Mouse (Mus musculus) Muller cell, postnatal 12 days (primary cell): Measurements from ENCODE around the gene Crabp2.

Source experiments
- DNase-seq: peaks from one replicate; pipeline ENCODE4 v3.0.0-alpha.2; 2015; ENCODE audit errors: inconsistent ontology term

Gene Crabp2

DNA sequence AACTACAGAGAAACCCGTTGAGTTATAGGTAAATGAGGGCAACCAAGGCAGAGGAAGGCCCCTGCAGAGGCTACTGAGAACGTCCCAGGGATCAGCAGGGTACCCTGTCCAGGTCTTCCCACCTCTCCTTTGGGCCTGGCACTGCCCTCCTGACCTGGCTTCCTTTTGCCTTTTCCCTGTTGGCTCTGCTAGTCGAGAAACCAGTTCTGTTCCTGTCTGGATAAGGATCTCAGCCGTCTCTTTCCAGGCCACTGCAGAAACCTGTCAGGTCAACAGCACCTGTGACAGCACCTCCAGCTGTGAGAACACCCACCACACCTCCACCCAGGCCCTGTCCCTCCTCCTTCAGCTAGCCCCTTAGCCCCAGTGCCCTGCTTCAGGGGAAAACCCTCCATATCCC, 10.0 kb downstream of the Crabp2 start:
- no peak for DNase-seq

DNA sequence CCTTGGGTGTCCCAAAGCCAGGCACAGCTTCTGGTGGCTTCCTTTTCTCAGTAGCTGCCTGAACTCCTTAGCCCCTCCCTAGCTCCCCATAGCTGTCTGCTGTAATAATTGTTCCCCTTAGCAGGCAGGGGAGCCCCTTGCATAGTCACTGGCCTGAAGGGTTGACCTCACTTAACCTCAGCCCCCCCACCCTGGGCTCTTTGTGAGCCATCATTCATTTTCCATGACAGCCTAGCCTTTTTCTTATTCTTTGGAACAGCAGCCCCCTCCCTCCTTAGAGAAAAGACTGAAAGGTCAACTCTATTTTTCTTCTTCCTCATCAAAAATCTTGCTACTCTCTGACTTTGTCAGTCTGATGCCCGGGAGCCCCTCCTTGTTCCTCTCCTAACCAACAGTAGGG, 10.5 kb downstream of the Crabp2 start:
- no peak for DNase-seq

DNA sequence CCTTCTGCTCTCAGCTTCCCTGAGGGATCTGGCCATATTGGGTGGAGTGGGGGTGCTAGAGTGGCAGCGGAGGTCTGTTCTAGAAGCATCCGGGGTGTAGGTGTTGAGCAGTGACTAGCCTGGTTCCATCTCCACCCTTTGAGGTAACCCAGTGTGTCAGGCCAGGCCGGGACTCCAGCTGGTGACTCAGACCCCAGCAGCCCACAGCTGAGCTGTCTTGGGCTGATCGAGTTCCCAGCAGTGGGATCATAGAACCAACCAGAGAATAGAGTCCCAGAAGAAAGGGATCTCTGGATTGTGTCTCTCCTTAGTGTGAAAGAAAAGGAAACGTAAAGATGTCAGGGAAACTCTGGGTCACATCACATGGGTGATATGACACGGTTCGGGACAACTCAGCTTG, 10.9 kb downstream of the Crabp2 start:
- DNase-seq: no peak

DNA sequence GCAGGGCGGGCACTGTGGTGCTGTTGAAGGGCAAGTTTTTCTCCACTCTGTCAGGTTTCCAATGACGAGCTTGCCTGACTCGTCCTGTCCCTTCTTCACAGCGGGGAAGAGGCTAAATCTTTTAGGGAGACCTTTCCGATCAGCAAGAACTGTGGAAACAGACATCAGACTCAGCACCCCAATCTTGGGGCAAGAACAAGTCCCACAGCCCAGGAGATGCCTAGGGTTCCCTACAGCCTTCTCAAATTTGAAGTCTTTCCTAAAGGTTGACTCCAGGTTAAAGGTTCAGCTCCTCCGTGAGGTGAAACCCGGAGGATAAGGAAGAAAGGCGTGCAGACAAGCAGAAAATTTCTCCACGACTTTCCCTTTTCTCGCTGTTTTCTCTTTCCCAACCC, 11.7 kb downstream of the Crabp2 start:
- DNase-seq: no peak

DNA sequence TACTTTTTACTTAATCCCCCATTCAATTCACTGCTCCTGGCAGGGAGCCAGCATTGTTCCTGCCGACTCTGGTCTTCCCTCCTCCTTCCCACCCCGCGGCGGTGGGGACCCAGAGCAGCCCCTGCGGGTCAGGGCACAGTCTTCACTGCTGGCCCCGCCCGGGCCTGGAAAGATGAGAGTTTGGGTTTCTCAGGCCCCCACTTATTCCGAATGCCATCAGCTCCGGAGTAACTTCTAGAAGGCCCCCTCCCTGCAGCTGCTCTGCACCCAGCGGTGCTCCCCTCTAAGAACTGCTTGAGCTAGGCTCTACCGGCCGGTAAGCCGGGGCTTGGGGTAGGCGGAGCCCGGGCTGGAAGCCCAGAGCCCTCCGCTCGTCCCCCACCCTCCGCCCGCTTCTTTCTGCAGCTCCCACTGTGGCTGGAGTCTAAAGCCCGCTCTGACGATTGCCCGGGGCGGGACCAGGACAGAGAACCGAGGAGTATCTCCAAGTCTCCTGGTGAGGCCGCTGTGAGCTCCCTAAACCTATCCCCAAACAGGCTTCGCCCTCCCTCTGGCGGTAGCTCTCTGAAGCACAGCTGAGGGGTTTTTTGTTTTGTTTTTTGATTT, 12.2 kb downstream of the Crabp2 start:
- peak; percentile 98 for DNase-seq

DNA sequence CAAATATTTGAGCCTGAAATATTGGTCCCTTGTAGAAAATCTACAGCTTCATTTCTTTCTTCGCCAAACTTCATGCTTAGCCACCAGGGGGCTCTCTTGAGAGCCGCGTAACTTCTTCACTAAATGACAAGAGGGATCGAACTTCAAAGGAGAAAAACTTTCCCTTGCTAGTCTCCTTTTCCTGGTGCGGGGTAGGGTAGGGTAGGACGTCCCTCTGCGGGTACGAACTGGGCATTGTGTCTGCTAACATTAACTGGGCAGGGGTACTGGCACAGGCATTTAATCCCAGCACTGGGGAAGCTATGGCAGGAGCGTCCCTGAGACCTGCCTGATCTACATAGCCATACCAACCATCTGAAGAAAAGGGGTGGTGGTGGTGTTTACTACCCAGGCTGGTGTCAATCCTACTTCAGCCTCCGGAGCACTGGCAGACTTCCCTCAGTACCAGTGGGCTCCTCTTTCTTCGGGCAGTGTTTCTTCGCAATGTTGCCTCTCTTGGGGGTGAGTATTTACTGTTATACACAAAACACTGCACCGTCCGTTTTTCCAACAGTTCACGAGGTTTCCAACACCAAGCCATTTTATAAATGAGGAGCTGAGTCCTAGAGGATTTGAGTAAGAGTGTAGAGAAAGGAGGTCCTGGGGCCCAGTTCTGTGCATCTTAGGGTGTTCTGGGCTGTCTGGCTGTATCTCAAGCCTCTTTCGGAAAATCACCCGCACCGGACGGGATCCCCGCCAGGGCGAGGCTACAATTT, 21.9 kb downstream of the Crabp2 start:
- peak; percentile 69 for DNase-seq

DNA sequence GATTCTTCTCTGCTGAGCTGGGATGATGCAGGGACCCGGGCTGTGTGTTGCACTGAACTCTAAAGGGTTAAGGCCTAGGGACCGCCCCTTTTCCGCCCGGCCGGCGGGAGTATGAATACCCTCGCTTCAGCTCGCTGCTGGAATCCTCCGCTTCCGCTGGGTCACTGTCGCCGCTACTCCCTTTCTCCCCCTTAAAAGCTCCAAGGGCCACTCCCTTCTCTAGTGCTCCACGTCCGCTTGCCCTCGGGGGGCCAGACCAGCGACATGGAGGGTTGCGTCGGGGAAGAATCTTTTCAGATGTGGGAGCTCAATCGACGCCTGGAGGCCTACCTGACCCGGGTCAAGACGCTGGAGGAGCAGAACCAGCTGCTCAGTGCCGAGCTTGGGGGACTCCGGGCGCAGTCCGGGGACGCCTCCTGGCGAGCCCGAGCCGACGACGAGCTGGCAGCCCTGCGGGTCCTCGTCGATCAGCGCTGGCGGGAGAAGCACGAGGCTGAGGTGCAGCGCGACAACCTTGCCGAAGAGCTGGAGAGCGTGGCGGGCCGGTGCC, 22.5 kb downstream of the Crabp2 start, which contains the start of gene Nes:
Gene Nes, plus strand, starts transcription at position 140 of the 550 bp plus-strand sequence.
- DNase-seq: peak; percentile 93

DNA sequence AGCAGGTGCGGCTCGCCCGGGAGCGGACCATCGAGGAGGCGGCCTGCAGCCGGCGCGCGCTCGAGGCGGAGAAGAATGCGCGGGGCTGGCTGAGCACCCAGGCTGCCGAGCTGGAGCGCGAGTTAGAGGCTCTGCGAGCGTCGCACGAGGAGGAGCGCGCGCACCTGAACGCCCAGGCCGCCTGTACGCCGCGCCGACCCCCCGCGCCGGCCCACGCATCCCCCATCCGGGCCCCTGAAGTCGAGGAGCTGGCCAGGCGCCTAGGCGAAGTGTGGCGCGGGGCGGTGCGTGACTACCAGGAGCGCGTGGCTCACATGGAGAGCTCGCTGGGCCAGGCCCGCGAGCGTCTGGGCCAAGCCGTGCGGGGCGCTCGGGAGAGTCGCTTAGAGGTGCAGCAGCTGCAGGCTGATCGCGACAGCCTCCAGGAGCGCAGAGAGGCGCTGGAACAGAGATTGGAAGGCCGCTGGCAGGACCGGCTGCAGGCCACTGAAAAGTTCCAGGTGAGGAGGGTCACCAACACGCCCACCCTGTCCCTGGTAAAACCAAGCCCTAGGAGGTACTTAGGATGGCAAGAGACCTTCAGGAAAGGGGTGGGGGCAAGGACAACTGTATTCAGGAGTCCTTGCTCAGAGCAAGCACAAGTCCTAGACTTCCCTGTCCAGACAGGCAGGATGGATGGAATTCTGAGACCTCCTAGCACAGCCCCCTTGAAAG, 23.2 kb downstream of the Crabp2 start:
- peak; percentile 65 for DNase-seq

DNA sequence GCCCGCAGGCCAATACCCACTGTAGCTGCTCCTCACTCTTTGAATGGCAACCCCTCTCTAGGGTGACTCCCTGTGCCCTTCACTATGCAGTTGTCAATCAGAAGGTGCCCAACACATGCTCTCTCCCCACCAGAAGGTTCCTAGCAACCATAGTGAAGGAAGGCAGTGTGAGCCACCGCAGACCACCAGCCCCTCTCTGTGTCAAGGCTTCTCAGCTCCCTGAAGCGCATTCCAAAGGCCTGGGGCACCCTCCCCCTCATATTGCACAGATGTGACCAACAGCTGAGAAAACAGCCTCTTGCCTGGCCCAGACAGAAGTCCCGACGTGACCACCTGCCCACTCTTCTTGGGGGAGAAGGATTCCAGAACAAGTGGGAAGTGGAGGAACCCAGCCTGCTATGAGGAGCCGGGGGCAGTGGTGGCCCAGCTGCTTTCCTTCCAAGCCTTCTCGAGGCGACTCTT, 23.8 kb downstream of the Crabp2 start:
- DNase-seq: no peak

DNA sequence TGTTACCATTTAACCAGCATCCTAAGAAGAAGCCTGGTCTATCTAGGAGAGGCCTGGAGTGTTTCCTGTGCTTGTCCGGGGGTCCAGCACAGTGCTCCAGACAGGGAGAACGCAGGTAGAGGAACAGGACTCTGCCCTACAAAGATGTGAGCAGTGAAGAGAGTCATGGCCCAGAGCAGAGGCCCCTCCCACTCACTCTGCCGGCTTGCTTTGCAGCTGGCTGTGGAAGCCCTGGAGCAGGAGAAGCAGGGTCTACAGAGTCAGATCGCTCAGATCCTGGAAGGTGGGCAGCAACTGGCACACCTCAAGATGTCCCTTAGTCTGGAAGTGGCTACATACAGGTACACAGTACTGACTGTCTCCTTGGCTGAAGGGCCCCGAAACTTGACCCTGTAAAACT, 24.3 kb downstream of the Crabp2 start:
- no peak for DNase-seq

DNA sequence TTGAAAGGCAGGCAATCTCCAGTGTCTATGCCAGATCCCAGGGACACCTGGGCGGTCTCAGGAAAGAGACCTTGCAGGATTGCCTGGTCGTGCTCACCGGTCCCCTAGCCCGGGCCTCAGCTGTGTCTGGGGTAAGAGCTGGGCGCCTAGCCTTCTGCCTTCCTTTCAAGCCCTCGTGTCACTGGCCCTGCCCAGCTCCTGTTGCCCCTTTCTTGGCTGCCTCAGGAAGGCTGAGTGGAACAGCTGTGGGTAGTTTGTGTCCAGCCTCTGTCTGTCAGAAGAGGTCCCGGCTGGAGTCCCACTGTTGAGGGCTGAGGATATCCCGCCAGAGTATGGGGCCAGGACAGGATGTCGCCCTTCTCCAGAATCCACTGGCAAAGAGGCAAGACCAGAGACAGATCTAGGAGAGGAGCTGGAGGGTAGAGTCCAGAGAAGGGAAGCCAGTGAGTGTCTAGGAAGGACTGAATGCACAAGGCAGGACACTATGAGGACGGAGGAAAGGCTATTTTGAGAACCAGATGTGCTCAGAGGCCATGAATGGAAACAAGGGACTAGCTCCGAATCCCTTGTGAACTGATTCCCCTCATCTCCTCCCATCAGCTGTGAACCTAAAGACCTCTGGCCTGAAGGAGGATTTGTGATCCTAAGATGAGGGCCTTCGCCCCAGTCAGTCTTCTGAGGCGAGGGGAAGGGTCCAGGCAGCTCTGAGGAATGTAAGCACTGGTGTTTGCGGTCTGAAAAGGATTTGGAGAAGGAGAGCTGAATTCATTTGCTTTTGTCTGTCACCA, 25.3 kb downstream of the Crabp2 start:
- no peak for DNase-seq

DNA sequence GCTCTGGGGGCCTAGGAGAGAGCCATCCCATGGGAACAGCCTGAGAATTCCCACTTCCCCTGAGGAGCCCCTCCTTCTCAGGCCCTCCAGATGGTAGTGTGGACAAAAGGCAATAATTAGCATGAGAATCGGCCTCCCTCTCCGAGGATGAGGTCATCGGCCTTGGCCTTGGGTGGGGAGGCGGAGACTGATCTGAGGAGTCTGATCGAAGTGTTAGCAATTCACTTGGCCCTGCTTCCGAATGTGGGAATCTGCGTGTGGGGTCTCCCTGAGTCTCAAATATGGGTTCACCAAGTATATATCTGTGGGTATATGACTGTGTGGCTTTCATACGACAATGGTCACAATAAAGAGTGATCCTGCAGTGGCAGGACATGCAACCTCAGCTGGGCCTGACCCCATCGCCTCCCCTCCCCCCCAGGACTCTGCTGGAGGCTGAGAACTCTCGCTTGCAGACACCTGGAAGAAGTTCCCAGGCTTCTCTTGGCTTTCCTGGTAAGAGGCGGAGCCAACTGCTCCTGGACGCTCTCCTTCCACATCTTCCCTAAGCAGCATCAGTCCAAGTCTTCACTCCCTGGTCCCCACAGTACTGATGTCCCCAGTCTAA, 26.0 kb downstream of the Crabp2 start:
- DNase-seq: peak; percentile 79

DNA sequence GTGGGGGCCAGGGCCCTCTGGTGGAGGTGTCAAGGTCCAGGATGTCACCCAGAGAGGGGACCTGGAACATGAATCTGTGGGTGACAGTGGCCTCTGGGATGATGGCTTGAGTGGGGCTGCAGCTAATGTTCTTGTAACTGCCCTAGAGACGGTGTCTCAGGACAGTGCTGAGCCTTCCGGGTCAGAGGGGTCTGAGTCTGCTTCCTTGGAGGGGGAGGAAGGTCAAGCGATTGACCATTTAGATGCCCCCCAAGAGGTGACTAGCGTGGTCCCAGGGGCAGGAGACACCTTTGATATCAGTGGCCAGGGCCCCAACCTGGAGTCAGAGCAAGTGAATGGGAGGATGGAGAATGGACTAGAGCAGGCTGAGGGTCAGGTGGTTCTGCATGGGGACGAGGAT, 31.0 kb downstream of the Crabp2 start:
- DNase-seq: no peak

DNA sequence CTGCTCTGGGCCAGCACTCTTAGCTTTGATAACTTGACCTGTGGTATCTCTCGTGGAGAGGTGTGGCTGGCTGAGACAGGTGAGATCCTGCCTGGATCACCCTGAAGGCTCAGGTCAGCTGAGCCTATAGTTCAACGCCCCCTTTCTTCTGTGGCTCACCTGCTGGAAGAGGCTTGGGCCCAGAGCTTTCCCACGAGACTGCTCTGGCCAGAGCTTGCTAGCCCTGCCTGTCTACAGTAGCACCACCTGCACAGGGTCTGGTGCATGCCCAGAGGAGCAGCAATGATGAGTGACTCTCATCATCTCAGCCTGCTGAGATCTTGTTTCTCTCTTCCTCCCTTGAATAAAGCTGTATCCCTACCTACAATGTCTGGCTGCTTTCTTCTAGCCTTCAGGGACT, 31.6 kb downstream of the Crabp2 start:
- no peak for DNase-seq

DNA sequence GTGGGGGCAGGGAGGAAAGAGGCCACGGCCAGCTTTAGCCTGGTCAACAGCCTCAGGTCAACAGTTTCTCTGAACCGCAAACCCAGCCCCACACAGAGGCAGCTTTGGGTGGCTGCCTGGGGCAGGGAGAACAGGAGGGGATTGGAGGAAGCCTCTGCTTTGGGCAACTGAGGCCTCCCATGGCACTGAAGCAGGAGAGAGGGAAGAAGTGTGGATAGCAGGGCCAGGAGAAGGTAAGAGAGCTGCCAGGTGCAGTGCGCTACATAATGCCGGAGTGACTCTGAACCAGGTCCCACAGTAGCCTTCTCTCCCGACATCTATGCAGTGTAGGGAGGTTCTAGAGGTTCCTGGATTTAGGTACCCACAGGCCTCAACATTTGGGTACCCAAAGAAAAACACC, 32.3 kb downstream of the Crabp2 start:
- DNase-seq: no peak

DNA sequence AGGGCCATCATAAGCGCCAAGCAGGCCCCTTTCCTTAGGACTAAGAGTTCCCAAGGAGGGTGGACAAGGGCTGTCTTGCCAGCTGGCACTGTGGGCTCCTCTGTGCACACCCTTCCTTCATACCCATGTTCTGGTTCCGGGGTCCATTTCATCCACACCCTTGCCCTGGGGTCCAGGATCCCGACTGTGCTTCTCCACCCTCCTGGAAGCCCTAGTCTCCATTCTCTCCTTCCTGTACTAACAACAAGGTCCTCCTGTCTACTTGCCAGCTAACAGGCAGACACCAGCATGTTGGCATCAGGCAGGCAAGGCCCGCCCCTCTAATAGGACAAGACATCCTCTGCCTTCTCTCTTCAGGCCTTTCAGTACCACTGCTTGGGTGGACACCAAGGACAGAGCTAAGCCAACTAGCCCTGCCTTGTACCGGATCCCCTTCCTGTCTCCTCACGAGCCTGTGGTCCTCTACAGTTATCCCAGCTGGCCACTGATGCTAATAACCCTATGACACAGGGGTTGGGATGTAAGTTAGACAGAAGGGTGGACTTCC, 32.8 kb downstream of the Crabp2 start:
- no peak for DNase-seq

DNA sequence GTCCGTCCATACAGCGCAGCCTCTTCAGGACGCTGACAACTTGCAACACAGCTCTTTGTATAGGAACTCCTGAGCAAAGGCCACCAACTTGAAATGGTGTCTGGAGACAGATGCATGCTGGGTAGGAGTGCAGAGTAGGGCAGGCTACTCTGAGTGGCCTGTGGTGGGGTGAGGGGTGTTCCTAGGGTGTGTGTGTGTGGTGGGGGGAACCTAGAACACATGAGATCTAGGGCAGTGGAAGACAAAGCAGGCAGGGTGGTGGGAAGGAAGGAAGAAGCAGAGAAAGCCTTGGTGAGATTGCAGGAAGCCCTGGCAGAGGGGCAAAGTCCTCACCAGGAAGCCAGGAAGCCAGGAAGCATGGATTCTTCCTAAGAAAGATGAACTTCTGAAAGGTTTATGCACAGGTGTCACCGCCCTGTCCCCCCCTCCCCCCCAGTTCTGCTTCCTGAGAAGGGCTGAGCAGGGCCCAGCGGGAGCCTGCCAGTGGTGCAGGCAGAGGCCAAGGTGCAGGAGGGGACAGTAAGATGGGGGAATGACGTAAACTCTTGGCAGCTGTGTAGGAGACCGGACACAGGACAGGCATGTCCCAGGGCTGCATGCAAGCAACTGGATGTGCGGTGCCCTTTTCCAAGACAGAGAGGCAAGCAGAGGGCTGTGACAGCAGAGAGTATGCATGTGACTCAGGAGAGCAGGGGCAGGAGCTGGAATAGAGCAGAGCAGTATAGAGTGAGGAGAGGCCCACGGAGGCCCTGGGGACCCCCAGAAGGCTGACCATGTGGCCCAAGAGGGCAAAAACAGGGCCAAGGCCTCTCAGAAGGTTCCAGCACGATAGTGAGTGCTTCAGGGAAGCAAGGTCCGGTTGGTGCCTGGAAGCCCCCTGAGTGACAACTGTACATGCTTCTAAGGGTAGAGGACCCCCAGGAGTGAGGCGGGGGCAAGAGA, 33.7 kb downstream of the Crabp2 start:
- DNase-seq: no peak

DNA sequence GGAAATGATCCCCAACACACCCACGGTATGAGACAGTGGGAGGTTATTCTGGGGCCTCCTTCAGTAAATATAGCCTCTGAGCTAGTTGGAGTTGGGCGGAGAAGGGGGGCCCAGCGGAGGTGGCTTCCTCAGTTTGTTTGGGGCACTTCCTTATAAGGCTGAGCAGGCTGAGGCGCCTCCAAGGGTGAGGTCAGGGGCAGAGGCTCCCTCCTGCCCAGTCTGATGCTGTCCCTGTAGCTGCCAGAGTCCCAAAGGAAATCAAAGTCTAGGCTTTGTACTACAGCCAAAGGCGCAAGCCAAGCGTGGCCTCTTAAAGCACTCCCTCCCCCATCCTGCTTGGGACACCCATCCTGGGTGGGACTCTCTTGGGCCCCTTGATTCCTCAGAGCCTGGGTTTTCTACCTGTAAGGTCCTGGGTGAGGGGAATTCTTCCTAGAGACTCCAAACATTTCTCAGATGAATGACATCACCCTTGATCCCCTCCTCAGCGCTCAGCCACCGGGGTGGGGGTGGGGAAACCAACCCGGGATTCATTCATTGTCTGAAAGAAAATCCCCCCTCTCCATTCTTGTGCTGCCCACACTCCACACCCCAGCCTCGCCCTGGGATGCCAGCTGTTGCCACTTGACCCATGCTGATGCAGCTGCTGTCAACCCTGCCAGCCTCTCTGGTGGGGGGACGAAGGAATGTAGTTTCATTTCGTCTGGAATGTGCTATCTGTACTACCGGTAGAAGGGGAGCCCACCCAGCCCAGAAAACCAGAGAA, 34.6 kb downstream of the Crabp2 start:
- peak; percentile 65 for DNase-seq

DNA sequence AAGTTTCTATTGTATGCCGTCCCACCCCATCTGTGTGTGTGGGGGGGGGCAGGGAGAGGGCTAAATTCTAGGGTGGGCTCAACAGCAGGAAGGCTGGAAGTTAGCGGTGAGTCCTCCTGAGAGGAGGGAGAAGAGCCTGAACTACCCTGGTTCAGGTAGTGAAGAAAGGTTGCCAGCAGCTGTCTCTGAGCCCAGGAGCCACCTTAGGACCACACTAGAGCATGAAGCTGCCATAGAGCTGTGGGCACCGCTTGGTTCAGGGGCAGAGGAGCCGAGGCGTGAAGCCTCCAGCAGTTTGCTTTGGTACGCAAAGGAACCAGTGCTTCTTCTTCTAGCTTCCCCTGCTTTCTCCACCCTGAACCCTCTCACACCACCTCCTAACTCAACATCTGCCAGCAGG, 35.2 kb downstream of the Crabp2 start:
- no peak for DNase-seq
